Mouse (Mus musculus) gastrocnemius, postnatal 36 days (tissue): ENCODE measurements around the gene Slc7a5. TPM values are rescaled to one million over a fixed set of nuclear protein-coding genes. Genes with fewer than 3 reads are reported as not detected.
A peak's percentile ranks its signal among the peaks of the same experiment; 100 is the strongest.

Source experiments
- DNase-seq, 2 experiments: peaks; one replicate each; pipeline ENCODE4 v3.0.0; 2022
- intact Hi-C: fragments of 180-260 bp; cut with DNase I; formaldehyde crosslinking; loops from one replicate; pipeline ENCODE4 v1.15.1; 2025
- long read RNA-seq, 2 experiments: library from polyadenylated mRNA; stranded (forward); transcript quantifications; one replicate each; pipeline ENCODE4 v2.0.0; 2021
- total RNA-seq, 2 experiments: library from RNA; stranded (reverse); gene quantifications; 2 replicates each; pipeline ENCODE4 v1.2.3; 2021

The Slc7a5 gene
- 1 to 10 TPM; 1.9 to 2.1 TPM for total RNA-seq
- long read RNA-seq, experiment 1, result 0 reads
- long read RNA-seq, experiment 2, partial matches to known transcripts, result 0 of 1 reads
- long read RNA-seq, experiment 2, other reads (novel, unspliced or antisense), result 0 of 1 reads

DNA sequence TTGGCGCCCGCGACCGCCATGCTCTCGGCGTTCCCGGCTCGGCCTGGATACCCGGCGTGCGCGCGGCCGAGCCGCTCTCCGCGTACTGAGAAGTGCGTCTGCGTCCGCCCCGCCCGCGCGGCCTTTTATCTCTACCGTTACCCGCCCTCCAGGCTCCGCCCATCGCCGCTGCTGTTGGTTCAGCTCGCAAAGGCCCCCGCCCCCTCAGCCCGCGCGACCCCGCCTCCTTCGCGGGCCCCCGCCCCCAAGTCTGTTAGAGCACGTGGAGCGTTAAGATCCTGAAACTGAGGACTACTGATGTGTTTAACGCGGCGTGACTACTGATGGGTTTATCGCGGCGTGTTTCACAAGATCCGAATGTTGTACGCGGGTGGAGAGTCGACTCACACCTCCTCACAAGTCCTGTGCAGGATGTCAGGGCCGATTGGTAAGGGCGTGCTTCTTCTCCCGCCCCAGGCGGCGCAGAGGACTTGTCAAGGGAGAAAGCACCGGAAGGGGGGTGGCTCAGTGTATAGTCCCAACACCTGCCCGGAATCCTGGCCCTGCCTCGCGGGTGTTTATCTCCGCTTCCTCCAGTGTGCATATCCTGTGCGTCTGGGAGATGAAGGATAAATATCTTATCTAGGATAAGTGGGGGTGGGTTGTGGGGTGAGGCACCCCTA is at the start of gene Slc7a5:
Slc7a5 (minus strand) TSS at position 108 of the 662 bp plus-strand sequence.
- peak; percentile 92 to 97 for DNase-seq
- intact Hi-C loops, result loop anchor here (2.0 kb wide), 1 partner anchor 35 kb away; no protein-coding TSS in a partner anchor

DNA sequence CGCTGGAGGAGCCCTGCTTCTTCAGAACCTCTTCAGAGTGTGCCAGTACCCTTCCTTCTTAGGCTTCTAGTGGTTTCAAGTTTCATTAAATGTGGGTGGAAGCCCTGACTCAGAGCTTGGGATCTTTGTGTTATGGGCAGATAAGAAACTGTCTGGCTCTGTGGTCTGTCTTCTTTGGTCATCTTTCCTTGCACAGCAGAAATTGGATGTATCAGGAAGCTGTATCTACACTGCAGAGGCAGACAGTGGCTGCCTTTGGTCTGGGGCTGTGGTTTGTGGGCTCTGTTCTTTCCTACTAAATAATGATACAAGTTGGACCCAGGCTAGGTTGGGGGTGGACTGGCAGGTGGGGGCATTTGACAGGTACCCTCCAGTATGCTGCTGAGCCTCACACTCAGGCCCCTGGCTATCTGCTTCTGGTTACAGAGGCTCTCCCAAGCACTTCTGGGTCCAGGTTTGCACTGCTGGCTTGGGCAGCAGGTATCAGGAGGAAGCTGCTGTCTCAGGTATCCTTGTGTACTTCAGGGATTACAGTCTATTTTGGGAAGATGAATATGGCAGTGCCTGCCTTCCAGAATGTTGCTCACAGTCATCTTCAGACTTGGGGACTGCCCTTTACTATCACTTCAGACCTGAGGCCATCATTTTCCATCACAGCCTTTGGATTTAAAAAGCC is 48.5 kb upstream of the Slc7a5 start:
- no peak for DNase-seq
- intact Hi-C loops, result no loop called here

DNA sequence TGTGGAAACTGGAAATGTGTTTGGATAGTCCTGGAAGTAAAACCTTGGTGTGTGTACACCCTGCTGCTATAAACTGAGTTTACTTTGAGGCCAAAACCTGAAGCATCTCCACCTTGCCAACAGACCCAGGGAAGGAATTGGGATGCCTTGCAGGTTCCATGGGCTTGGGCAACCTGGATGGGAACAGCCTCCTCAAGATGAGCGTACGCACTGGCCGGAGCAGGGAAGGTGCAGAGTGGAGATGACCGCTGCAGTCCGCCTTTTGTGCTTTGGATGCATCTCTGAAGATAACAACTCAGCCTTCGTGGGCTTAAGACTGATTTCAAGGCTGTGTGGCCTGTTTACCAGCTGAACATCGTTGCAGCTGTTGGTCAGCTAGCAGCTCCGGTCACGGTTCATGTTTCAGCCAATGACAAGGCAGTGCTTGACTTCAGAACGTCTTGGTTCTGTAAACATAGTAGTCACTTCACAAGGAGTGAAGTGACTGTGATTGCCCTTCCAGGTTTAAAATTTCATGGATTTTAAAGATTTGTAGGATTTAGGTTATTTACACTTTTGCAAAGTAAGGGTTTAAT is 47.6 kb upstream of the Slc7a5 start:
- intact Hi-C loops, result no loop called here
- DNase-seq, result no peak

DNA sequence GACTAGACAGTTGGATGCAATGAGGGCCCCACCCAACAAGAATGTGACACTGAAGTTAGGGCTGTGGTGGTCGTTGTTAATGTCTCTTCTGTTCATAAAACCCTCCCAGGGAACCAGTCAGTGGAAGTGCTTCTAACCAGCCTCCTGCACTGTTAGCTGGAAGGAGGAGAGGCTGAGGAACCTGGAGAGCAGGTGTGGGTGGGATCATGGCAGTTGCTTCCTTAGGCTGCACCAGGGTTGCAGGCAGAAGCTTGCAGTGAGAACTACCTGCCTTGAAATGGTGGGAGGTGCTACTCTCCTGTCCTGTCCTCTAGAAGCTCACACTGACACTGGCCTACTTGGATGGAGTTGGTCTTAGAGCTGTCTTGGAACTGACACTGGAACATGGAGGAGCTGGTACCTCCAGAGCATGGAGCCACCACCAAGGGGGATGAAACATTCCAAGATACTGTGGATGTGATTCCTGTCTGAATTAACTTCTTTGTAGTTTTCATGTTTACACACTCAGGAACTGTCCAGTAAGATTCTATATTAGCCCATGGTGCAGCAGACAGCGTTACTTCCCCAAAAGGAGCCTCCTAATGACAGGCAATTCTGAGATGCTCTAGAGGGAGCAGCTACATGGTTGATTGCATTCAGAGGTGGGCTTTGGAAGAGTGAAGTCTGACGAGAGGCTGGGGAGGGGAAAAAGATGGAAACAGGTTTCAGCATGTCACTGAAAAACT is 46.5 kb upstream of the Slc7a5 start:
- intact Hi-C loops, result no loop called here
- no peak for DNase-seq

DNA sequence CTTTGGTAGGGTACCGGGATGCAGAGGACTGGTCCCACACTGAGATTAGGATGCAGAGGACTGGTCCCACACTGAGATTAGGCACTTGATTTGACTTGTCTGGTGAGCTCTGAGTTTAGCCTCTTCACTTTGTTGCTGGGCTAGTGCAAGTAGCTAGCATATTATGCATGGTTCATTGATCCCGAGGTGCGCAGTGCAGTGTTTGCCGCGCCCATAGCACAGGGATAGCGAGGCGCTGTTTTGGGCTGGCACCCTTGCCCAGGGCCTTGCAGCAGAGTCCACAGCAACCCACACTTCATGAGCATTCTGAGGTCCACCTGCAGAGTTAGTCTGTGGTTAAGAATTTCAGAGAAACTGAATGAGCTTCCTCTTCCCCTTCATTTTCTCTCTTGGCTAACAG is 45.3 kb upstream of the Slc7a5 start:
- intact Hi-C loops, result no loop called here
- DNase-seq, result no peak

DNA sequence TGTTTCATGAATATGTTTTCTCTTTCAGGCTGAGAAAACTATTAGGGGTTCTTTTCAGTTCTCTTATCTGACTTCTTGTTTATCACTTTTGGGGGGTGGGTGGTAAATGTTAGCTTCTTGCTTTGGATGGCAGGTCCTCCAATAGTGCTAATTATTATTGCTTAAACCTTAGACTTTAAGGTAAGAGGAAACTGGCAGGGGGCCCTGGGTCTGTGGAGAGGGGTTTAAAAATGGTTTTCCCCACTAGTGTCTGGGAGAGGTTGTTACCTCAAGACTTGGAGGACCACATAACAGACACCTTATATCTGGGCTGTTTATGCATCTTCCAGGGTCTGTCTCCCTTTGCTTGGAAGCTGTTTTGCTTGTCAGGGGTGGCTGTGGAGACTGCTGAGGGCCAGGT is 44.6 kb upstream of the Slc7a5 start:
- DNase-seq, result no peak
- intact Hi-C loops, result no loop called here

DNA sequence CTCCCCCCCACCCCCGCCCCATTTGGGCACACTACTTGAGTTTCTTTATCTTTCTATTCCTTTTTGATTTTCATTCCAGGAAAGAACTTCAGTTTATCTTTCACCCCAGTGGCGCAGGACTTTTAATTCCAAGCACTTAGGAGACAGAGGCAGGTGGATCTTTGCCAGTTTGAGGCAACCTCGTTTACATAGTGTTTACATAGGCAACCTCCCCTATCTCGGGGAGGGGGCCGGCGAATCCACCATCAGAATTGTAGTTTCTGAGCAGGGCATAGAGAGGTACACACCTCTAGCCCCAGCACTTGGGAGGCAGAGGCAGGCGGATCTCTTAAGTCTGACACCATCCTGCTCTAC is 44.1 kb upstream of the Slc7a5 start:
- intact Hi-C loops, result no loop called here
- DNase-seq, result no peak

DNA sequence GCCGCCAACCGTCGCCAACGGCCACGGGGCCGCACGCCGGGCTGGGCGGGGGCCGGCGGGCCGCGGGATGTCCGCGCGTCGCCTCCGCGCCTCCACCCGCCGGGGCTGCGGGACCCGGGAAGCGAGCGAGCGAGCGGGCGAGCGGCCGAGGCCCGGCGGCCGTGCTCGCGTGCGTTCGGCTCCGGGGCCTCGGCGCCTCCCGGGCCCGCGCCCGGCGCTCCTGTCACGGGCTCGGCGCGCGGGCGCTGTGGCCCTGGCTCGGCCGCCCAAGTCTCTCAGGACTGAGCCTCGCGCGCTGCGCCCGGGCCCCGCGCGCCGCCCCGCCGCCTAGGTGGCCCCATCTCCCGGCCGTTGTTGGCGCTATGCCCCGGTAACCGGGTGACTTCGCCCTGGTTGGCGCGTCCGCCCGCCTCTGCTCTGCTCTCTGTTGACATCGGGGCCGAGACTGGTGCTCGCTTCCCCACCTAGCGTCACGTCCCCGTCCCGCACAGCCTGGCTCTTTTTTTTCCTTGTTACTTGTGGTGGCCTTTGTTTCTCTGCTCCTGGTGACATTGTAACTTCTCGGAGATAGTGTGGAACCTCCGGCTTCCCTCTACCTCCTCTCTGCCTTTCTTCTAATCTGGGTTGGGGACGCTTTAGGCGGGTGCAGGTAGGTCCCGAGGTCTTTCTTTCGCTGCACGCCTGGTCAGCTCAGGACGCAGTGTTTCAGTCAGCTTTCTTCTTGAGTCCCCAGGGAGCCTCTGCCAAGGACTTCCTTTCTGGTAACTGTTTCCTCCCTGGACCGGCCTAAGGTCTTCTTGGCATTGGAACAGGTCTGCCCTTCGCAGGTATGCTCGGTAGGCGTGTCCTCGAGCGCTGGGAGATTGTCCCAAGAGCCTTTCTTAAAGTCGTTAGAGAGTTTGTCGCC is 43.5 kb upstream of the Slc7a5 start:
- DNase-seq, result peak in 1 of 2 experiments; percentile 69
- intact Hi-C loops, result no loop called here

DNA sequence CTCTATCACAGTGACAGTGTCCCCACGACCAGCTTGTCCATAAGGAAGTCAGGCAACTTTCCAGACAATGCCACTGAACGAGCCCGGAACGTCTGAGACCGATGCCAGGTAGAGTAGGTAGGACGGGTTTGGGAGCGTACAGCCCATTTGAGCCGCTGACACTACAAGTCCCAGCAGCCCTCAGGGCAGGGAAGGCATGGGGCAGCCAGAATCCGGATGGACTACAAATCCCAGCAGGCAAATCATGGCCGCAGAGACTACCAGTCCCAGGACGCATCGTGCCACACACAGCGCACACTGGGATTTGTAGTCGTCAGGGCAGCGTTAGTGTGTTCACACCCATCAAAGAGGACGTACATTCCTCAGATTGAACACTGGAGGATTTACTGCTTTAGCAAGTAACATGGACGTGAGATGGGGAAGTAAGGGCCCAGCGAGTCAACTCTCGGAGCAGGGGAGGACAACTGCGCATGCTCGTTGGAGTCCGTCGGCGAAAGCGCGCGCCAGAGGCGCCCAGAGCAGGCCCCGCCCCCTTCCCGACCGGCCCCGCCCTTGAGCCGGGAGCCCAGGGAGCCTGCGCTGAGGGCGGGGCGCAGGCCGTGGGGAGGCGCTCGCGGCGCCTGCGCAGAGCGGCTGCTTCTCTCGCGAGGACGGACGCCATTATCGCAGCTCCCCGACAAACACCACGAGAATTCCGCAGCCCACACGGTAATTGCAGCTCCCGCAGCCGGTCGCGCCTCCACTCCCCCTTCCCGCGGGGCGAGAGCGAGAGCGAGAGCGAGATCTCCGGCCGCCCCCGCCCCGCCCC is 42.7 kb upstream of the Slc7a5 start:
- intact Hi-C loops, result no loop called here
- peak; percentile 98 to 99 for DNase-seq

DNA sequence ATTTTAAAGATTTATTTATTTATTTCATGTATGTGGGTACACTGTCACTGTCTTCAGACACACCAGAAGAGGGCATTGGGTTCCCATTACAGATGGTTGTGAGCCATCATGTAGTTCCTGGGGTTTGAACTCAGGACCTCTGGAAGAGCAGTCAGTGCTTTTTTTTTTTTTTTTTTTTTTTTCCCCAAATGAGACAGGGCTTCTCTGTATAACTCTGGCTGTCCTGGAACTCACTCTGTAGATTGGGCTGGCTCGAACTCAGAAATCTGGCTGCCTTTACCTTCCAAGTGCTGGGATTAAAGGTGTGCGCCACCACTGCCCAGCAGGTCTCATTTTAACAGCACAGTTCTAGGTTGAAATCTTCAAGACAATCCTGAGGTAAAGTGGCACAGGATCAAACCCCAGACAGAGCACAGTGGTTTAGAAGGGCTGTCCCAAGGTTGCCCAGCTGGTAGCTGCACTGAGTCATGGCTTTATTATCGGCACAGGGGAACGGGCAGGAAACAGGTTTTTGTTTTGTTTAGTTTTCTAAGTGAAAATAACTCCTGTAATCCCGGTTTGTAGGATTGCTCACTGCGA is 41.8 kb upstream of the Slc7a5 start, which contains the start of gene Banp:
Banp (plus strand) TSS at position 529 of the 579 bp plus-strand sequence.
- intact Hi-C loops, result no loop called here
- DNase-seq, result no peak

DNA sequence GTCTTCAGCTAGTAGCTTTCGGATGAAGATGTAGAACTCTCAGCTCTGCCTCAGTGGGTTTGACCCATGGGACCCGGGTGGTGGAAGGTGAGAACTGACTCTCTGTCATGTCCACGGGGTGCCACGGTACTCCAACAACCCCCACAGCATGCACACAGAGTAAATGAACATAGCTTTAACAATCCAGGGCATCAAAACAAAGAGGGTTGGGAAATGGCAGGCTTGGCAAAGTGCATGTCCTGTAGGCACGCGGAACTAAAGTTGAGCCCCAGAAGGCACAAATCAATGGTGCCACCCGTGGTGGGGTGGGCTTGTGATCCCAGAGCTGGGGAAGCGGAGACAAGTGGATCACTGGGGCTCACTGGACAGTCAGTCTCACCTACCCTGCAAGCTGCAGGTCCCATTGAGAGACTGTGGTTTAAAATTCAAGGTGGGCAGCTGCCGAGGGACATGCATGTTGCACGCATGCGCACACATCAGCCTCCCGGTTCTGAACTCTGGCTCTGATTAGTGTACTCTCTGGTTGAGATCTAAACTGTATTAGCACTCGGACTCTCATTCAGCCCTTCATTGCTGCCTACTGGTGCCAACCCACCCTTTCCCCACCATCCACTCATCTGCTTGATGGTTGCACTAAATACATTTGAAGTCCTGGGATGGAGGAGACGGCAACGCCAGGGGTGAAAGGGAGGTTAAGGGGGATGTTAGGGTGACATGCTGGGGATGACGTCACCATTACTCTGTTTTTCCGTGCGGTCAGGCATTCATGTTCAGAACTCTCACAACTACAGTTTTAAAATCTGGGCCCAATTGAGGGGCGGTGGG is 41.0 kb upstream of the Slc7a5 start:
- DNase-seq, result no peak
- intact Hi-C loops, result no loop called here

DNA sequence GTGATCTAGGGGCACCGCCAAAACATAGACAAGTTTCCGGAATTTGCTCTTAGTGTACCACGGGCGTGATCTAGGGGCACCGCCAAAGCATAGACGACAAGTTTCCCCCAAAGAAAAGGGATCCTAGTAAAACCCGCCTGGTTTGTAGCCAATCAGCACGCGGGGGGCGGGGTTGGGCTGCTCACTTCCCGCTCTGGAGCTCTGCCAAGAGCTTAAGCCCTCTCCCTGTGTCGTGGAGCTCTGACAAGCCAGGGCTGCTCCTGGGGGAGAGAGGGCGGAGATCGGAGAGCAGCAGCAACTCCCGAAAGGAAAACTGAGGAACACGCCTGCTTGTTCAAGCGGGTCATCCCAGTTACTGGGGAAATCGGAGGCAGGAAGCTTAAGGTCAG is 40.3 kb upstream of the Slc7a5 start:
- DNase-seq, result peak; percentile 83 to 86

DNA sequence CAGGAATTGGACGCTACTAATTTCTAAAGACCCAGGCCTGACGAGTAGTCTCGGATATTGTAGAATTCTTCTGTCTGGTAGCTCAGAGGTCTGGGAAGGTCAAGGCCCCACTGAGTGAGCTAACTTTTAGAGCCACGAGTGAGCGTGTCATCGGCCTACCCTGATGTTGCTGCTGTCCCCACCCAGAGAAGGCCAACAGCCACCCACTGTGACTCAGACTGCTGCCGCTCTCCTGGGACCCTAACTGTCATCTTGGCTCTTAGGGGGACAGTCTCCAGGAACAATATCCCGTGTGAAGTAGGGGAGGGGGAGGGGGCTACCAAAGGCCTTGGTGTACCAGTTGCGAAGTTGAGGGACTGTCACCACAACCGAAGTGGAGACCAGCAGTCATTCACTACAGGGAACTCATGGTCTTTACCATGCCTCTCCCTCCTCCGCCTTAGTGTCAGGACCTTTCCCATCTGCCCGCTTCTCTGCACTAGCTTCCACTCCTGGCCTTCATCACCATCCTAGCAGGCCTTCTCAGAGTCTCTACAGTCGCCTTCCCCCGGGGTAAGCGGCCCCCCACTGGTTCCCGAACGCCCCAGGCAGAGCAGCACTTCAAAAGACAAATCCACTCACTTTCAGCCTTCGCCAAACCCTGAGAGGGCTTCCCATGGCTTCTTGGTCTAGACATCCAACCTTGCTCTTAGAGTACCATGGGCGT is 39.7 kb upstream of the Slc7a5 start:
- intact Hi-C loops, result no loop called here
- no peak for DNase-seq

More for the DNA sequence above, 40.3 kb upstream of the Slc7a5 start:
- intact Hi-C loops, result no loop called here

DNA sequence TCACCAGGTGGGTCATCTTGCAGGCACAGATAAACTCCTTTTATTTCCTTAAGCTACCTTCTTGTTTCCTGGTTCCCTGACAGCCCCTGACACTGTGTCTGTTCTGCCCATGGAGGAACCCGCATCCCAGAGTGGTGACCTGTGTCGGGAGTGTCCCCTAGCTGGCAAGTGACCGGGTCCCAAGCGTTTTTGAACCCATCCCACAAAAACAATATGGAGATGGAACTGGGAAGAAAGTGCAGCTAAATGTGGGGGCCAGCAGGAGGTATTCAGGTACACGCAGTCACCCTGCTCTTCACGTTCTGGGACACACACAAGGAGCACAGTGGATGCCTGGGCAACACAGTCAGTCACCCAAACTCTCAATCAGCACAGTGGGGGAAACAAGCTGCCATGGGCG is 38.9 kb upstream of the Slc7a5 start:
- intact Hi-C loops, result no loop called here
- DNase-seq, result no peak

DNA sequence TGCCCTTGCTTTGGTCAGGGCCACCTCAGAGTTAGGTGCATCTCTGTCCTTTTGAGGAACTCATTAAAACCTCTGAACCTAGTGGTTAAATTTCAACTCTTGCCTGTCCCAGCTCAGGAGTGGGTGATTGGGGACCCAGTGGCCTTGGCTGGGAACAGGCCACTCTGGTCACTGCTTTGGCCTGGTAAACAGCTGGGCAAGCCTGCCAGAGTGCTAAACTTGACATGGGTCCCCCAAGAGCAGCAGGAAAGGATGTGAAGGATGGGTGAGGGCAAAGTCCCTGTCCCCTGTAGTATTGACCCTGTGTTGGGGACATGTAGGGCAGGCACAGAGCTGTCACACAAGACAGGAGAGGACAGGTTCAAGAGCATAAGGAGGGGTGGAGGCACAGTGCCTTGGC is 37.3 kb upstream of the Slc7a5 start, which contains the start of gene Car5a:
Car5a (minus strand) TSS at position 74 of the 400 bp plus-strand sequence.
- intact Hi-C loops, result no loop called here

DNA sequence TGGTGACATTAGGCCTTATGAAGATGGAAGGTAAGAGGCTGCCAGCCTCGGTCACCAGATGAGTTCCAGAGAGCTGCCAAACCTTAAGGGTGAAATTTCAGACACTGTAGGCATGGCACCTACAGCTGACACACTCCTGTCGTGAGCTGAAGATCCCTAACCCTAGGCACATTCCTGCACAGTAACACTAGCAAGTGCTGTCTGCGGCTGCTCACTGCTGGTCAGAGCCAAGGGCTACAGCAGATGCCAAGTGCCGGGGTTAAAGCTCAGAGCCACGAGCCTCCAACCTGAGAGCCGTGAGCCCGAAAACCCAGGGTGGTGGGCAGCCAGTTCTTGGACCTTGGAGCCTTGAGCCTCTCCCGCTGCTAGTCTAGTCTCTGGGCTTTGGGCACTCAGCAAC is 36.2 kb upstream of the Slc7a5 start:
- intact Hi-C loops, result no loop called here
- no peak for DNase-seq

More for the DNA sequence above, 37.3 kb upstream of the Slc7a5 start, which contains the start of gene Car5a:
- no peak for DNase-seq

DNA sequence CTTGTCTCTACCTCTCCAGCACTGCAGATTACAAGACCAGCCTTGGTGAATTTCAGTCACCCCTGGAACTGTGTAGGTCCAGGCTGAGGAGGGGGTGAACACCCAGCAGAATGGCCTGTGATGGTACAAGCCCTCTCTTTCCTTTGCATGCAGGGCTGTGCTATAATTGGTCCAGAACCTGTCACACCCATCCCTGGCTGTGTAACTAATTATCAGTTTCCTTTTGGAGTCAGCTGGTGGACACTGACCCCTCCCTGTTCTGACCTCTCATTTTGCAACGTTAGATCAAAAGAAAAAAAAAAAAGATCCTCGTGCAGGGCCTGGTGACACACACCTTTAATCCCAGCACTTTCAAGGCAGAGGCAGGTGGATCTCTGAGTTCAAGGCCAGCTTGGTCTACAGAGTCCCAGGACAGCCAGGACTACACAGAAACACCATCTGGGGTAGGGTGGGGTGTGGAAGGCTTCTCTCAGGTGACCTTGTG is 35.6 kb upstream of the Slc7a5 start:
- DNase-seq, result no peak
- intact Hi-C loops, result no loop called here
